Mouse (Mus musculus): Measurements from ENCODE around the gene Hectd1. TPM values are rescaled to one million over a fixed set of nuclear protein-coding genes. Genes with fewer than 3 reads are reported as not detected.
A peak's percentile ranks its signal among the peaks of the same experiment; 100 is the strongest.

The Hectd1 gene
- polyA plus RNA-seq, 1 experiment from 2014 or later = 42.4 TPM

DNA sequence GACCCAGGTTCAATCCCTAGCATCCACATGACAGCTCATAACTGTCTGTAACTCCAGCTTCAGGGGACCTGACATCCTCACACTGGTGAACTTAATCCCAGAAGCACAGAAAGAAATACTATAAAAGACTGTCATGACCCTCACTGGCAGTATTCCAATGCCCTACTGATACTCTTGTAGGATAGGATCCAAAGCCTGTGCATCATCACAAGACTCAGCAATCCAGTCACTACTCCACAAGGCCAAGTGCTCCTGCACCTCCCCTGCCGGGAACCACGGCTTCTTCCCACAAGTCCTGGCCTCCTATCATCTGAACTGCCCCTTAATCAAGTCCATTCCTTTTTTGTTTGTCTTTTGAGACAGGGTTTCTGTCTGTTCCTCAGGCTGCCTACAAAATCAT lies 6.5 kb downstream of the Hectd1 start:
- Histone ChIP-seq H3K9ac (ENCODE audit: low read depth, low read length) (no peak overlapping the region), H3K4me2 (no peak overlapping the region), H3K4me3 (ENCODE audit: low read depth, low read length) (no peak overlapping the region), H3K4me1 (ENCODE audit: control insufficient read depth, insufficient read depth, low read length) (peaks cover 23% of the 10 kb centered on the region), H3K9me3 (replicated peaks; ENCODE audit: control insufficient read depth, low read length) (no peaks in the 10 kb centered on the region), H3K27me3 (ENCODE audit: control insufficient read depth, insufficient read depth, low read length) (no peaks in the 10 kb centered on the region), H3K36me3 (ENCODE audit: control insufficient read depth, insufficient read depth, low read length) (peaks cover 6% of the 10 kb centered on the region; the same call in 1 of the 2 replicates), H3K27ac (ENCODE audit: low read depth, low read length) (no peak overlapping the region)
- 80% methylated on average over 2 of the region's 2 CpGs for WGBS (ENCODE audit: insufficient replicate concordance)
- no peak for ATAC-seq (replicated peaks; ENCODE audit: insufficient number of reproducible peaks, low FRiP score, low TSS enrichment)

DNA sequence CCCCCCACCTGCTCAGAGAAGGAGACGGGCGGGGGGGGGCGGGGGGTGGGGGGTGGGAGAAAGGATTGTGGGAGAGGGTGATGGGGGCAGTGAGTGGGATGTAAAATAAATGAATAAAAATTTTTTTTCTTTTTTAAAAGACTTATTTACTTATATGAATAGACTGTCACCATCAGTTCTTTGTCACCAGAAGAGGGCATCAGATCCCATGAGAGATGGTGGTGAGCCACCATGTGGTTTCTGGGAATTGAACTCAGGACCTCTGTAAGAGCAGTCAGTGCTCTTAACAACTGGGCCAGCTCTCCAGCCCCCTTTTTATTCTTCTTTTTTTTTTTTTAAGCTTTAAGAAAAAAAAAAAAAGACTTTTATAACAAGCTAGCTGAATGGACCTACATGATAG lies 7.1 kb downstream of the Hectd1 start:
- Histone ChIP-seq H3K36me3 (ENCODE audit: control insufficient read depth, insufficient read depth, low read length) (peaks cover 6% of the 10 kb centered on the region; the same call in 1 of the 2 replicates), H3K27ac (ENCODE audit: low read depth, low read length) (no peak overlapping the region), H3K9me3 (replicated peaks; ENCODE audit: control insufficient read depth, low read length) (no peaks in the 10 kb centered on the region), H3K4me2 (no peak overlapping the region), H3K4me3 (ENCODE audit: low read depth, low read length) (no peak overlapping the region), H3K4me1 (ENCODE audit: control insufficient read depth, insufficient read depth, low read length) (peaks cover 21% of the 10 kb centered on the region), H3K9ac (ENCODE audit: low read depth, low read length) (no peak overlapping the region), H3K27me3 (ENCODE audit: control insufficient read depth, insufficient read depth, low read length) (no peaks in the 10 kb centered on the region)
- 86% methylated on average over 1 of the region's 3 CpGs for WGBS (ENCODE audit: insufficient replicate concordance)
- ATAC-seq (replicated peaks; ENCODE audit: insufficient number of reproducible peaks, low FRiP score, low TSS enrichment) = no peak

DNA sequence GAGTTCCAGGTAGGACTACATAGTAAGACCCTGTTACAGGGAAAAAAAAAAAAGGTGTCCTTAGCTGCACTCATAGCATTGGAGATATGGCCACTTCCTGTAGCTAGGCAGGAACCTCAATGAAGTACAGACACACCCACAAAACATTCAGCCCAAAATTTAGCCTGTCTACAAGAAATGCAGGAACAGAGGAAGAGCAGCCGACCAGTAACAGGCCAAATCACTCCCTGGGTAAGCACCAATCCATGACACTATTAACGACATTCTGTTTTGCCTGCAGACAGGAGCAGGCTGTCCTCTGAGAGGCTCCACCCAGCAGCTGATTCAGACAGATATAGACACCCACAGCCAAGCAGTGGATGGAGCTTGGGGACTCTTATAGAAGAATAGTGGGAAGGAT lies 8.1 kb downstream of the Hectd1 start:
- Histone ChIP-seq H3K27me3 (ENCODE audit: control insufficient read depth, insufficient read depth, low read length) (no peaks in the 10 kb centered on the region), H3K27ac (ENCODE audit: low read depth, low read length) (no peak overlapping the region), H3K9ac (ENCODE audit: low read depth, low read length) (no peak overlapping the region), H3K4me1 (ENCODE audit: control insufficient read depth, insufficient read depth, low read length) (peaks cover 20% of the 10 kb centered on the region), H3K36me3 (ENCODE audit: control insufficient read depth, insufficient read depth, low read length) (peaks cover 6% of the 10 kb centered on the region; the same call in 1 of the 2 replicates), H3K9me3 (replicated peaks; ENCODE audit: control insufficient read depth, low read length) (no peaks in the 10 kb centered on the region), H3K4me2 (no peak overlapping the region), H3K4me3 (ENCODE audit: low read depth, low read length) (no peak overlapping the region)
- no peak for ATAC-seq (replicated peaks; ENCODE audit: insufficient number of reproducible peaks, low FRiP score, low TSS enrichment)
- WGBS (ENCODE audit: insufficient replicate concordance) = 37% methylated on average over 2 of the region's 2 CpGs

DNA sequence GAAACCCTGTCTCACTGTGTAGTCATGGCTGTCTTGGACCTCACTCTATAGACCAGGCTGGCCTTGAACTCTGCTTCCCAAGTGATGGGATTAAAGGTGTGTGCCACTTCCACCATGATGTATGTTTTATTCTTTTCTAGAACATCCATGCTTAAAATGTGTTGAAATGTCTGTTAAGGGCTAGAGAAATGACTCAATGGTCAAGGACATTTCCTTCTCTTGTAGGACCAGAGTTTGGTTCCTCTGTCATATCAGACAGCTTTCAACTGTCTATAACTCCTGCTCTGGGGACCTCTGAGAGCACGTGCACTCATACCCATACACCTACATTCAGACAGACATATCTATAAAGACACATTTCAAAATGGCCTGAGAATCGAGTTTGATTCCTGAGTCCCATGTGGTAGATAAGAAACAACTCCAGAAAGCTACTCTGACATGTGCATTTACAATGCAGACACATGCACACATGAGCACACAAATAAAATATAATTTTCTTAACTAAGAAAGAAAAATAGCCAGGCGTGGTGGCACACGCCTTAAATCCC lies 9.3 kb downstream of the Hectd1 start:
- Histone ChIP-seq H3K4me2 (no peak overlapping the region), H3K4me1 (ENCODE audit: control insufficient read depth, insufficient read depth, low read length) (peaks cover 20% of the 10 kb centered on the region)
- WGBS (ENCODE audit: insufficient replicate concordance) = 81% methylated on average over 4 of the region's 4 CpGs

DNA sequence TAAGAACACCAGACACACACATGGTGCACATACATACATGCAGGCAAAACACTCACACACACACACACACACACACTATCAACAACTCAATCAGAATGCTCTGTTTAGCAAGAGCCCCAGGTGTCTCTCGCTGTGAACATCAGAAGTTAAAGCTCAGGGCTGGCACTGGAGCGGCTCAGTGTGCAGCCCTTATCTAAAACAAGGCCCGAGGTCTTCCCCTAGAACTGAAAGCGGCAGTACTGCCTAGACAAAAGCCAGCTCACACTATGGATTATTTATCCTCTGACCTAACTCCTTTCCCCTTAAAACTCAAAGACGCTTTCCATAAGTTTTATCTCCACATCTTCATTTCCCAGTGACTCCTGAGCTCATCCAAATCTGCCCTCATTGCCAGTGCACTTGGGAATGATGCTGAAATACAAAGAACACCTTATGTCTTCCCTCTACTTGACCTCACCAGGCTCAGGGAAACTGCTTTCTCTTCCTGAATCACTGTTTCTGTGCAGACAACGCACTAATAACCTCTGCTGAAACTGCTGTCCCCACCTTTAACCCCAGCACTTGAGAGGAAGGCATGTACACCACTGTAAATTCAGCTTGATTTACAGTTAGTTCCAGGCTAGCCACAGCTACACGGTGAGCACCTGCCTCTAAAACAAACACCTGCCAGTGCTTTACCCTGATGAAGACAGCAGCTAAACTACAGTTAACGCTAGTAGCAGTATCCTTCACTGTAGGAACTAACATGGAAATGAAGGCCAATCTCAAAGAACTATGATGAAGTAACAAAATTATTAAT lies 11.3 kb downstream of the Hectd1 start:
- Histone ChIP-seq H3K4me3 (ENCODE audit: low read depth, low read length) (no peak overlapping the region), H3K9me3 (replicated peaks; ENCODE audit: control insufficient read depth, low read length) (no peaks in the 10 kb centered on the region), H3K9ac (ENCODE audit: low read depth, low read length) (no peak overlapping the region), H3K4me2 (peak overlapping the region; percentile 15), H3K4me1 (ENCODE audit: control insufficient read depth, insufficient read depth, low read length) (peaks cover 20% of the 10 kb centered on the region), H3K27me3 (ENCODE audit: control insufficient read depth, insufficient read depth, low read length) (no peaks in the 10 kb centered on the region), H3K36me3 (ENCODE audit: control insufficient read depth, insufficient read depth, low read length) (no peaks in the 10 kb centered on the region), H3K27ac (ENCODE audit: low read depth, low read length) (0 out of 2 replicates have a peak overlapping the region, but pooled peaks have one; percentile 19)
- WGBS (ENCODE audit: insufficient replicate concordance) = 41% methylated on average over 8 of the region's 8 CpGs
- no peak for ATAC-seq (replicated peaks; ENCODE audit: insufficient number of reproducible peaks, low FRiP score, low TSS enrichment)

More for the DNA sequence above, 9.3 kb downstream of the Hectd1 start:
- Histone ChIP-seq H3K4me3 (ENCODE audit: low read depth, low read length) (no peak overlapping the region), H3K9ac (ENCODE audit: low read depth, low read length) (no peak overlapping the region), H3K27ac (ENCODE audit: low read depth, low read length) (no peak overlapping the region), H3K27me3 (ENCODE audit: control insufficient read depth, insufficient read depth, low read length) (no peaks in the 10 kb centered on the region), H3K9me3 (replicated peaks; ENCODE audit: control insufficient read depth, low read length) (no peaks in the 10 kb centered on the region), H3K36me3 (ENCODE audit: control insufficient read depth, insufficient read depth, low read length) (0 out of 2 replicates have a peak, but pooled peaks cover 4% of the 10 kb centered on the region)
- no peak for ATAC-seq (replicated peaks; ENCODE audit: insufficient number of reproducible peaks, low FRiP score, low TSS enrichment)

DNA sequence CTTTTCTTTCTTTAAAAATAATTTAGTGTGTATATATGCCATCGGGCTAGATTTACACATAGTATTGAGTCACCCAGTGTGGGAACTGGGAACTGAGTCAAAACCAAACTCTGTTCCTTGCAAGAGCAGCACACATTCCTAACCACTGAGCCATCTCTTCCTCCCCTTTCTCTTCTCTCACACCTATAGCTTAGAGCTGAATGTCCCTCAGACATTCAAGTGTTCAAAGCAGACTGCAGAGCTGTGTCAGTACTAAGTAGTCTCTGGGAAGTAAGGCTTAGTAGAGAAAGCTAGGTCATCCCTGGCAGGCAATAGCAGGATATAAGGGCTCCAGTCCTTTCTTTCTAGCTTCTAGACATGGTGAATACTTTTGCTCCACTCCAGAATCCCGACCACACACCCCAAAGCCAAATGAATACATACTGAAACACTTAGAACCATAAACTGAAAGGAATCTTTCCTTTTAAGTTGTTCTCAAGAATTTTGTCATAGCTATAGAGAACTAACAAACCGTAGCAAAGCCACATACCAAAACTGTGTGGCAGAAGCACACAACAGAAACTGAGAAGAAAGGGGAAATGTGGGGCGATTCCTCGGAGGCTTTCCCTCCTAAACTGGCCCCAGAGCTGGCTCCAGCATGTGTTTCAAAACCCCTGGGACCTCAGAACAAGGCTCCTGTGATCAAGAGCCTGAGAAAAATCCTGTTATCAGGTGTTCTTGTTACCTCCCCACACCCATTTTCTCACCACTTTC lies 17.8 kb downstream of the Hectd1 start:
- Histone ChIP-seq H3K36me3 (ENCODE audit: control insufficient read depth, insufficient read depth, low read length) (no peaks in the 10 kb centered on the region), H3K4me1 (ENCODE audit: control insufficient read depth, insufficient read depth, low read length) (no peaks in the 10 kb centered on the region), H3K4me2 (no peak overlapping the region), H3K27me3 (ENCODE audit: control insufficient read depth, insufficient read depth, low read length) (no peaks in the 10 kb centered on the region), H3K4me3 (ENCODE audit: low read depth, low read length) (no peak overlapping the region), H3K9ac (ENCODE audit: low read depth, low read length) (no peak overlapping the region), H3K27ac (ENCODE audit: low read depth, low read length) (no peak overlapping the region), H3K9me3 (replicated peaks; ENCODE audit: control insufficient read depth, low read length) (no peaks in the 10 kb centered on the region)
- ATAC-seq (replicated peaks; ENCODE audit: insufficient number of reproducible peaks, low FRiP score, low TSS enrichment) = no peak
- 79% methylated on average over 5 of the region's 5 CpGs for WGBS (ENCODE audit: insufficient replicate concordance)

DNA sequence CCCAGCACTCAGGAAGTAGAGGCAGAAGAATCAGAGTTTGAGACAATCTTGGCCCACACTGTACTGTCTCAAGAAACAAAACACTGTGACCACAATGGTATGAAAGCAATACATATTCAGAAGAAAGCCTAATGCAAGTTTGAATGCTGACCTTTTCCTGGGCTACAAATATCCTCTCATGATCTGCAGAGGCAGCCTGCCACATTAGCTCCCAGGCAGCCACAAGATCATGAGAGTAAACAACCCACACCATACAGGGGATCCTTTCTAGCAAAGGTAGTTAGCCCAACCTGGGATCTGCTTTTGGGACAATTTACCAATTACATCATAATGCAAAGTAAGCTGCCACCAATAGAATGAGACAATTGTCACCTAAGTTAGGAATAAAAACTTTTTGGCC lies 18.8 kb downstream of the Hectd1 start:
- no peaks in the 10 kb centered on the region for H3K9me3 ChIP-seq (replicated peaks; ENCODE audit: control insufficient read depth, low read length)

DNA sequence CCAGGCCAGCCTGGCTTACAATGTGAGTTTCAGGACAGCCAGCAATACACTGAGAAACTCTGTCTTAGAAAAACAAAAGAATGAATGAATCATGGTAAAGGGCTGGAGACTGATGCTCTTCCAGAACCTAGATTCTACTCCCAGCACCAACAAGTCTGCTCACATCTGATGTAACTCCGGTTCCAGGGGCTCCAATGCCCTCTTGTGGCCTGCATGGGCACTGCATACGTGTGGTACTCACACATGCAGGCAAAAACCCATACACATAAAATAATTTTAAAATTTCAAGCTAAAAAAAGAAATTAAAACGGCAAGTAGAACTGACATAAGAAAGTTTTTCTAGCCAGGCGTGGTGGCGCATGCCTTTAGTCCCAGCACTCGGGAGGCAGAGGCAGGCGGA lies 44.5 kb downstream of the Hectd1 start:
- no peaks in the 10 kb centered on the region for H3K27me3 ChIP-seq (ENCODE audit: control insufficient read depth, insufficient read depth, low read length)
- no peak for ATAC-seq (replicated peaks; ENCODE audit: insufficient number of reproducible peaks, low FRiP score, low TSS enrichment)
- no peak overlapping the region for H3K9ac ChIP-seq (ENCODE audit: low read depth, low read length)
- no peak overlapping the region for H3K27ac ChIP-seq (ENCODE audit: low read depth, low read length)
- H3K4me1 ChIP-seq (ENCODE audit: control insufficient read depth, insufficient read depth, low read length) = no peaks in the 10 kb centered on the region
- WGBS (ENCODE audit: insufficient replicate concordance) = 84% methylated on average over 7 of the region's 7 CpGs
- H3K9me3 ChIP-seq (replicated peaks; ENCODE audit: control insufficient read depth, low read length) = no peaks in the 10 kb centered on the region
- no peak overlapping the region for H3K4me2 ChIP-seq
- H3K4me3 ChIP-seq (ENCODE audit: low read depth, low read length) = no peak overlapping the region
- H3K36me3 ChIP-seq (ENCODE audit: control insufficient read depth, insufficient read depth, low read length) = peaks cover 53% of the 10 kb centered on the region

More for the DNA sequence above, 18.8 kb downstream of the Hectd1 start:
- no peaks in the 10 kb centered on the region for H3K27me3 ChIP-seq (ENCODE audit: control insufficient read depth, insufficient read depth, low read length)
- peaks cover 1% of the 10 kb centered on the region; the same call in 1 of the 2 replicates for H3K36me3 ChIP-seq (ENCODE audit: control insufficient read depth, insufficient read depth, low read length)
- H3K9ac ChIP-seq (ENCODE audit: low read depth, low read length) = no peak overlapping the region
- no peak overlapping the region for H3K4me2 ChIP-seq
- no peak overlapping the region for H3K4me3 ChIP-seq (ENCODE audit: low read depth, low read length)
- no peaks in the 10 kb centered on the region for H3K4me1 ChIP-seq (ENCODE audit: control insufficient read depth, insufficient read depth, low read length)
- no peak overlapping the region for H3K27ac ChIP-seq (ENCODE audit: low read depth, low read length)
- ATAC-seq (replicated peaks; ENCODE audit: insufficient number of reproducible peaks, low FRiP score, low TSS enrichment) = no peak

Data from heart, embryonic 11.5 days (tissue).